Mouse (Mus musculus) ES-E14 (cell line): ENCODE measurements at regions not wholly inside any gene's neighbourhood (a gene's known extent, or its start where the extent isn't known, plus 50 kb on each side); places are given as distances from the start of the nearest gene placed in this dataset.

Experiments
- MAFK ChIP-seq: IDR thresholded peaks from 2 replicates; pipeline ENCODE4 v1.6.1; 2014; ENCODE audit warnings: mild to moderate bottlenecking, low read depth, low read length, inconsistent platforms; ENCODE audit not compliant: insufficient read depth
- ZC3H11A ChIP-seq: IDR thresholded peaks from 2 replicates; pipeline ENCODE4 v1.6.1; 2012; ENCODE audit warnings: low read depth, mild to moderate bottlenecking, inconsistent platforms, low read length, borderline replicate concordance
- ZNF384 ChIP-seq: IDR thresholded peaks from 2 replicates; pipeline ENCODE4 v1.6.1; 2012; ENCODE audit warnings: low read depth, low read length, inconsistent platforms

DNA sequence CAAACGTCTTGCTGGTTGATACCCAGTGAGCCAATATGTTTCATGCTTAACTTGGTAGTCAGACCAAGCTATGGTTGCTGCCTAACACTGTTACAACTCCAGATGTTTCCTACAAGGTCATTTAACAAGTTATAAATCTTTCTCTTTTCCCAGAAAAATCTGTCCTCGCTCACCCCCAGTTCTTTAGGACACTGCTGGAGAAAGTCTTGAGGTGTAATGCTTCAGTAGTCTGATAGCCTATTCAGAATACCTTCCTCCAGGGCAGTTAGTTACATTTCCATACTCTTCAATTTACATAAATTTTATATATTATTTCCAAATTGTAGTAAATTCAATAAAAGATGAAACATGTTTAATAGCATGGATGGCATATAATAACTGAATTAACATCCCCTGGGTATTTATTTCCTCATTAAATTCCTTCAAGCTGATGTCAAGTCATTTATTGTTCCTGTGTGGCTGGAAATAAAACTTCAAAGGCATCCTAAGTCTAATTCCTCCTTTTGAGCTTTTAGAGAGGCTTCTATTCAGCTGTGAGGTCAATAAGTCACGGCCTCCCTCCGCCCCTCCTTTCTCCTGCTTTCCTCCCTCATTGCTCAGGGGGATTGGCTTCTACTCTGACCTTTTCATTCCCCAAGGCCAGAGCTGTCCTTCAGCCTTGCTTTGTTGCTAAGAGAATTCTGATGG, 738.4 kb upstream of the Chrm3 start:
- TF ChIP-seq MAFK (no peak), ZNF384 (no peak), ZC3H11A (no peak)
